Mouse (Mus musculus) natural killer cell, adult 2 months (primary cell): ENCODE results near the gene Zbtb16.

ENCODE experiments used
- DNase-seq, 2 experiments: peaks; one replicate each; pipeline ENCODE4 v3.0.0; 2022; ENCODE audit warnings: low spot score in 2 of 2

Zbtb16 gene

DNA sequence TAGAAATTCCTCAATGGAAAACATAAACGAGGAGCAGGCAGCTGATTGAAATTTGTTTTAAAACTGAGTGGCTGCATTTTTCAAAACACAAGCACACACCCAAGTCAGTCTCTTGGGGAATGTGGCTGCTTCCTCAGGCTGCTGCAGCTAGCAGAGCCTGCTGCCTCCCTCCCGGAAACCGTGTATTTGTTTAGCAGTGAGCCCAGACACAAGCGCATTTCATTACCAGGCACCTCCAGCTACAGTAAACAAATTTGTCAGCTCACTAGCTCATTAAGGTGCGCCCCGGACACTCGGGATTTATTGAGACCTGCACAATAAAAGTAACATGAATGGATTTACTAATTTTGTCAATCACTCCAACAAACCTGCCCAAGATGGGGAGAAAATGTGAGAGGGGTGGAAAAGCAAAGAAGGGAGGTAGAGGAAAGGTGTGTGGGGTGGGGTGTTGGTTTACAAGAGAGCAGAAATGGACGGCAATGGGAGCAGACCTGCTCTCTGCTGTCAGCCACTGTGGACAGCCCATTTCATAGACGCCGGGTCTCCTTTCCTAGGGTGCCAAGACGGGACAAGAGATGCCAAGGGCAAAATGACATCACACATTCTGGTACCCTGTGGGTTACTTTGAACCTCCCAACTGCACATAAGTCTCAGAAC, 161.5 kb downstream of the Zbtb16 start:
- no peak for DNase-seq

DNA sequence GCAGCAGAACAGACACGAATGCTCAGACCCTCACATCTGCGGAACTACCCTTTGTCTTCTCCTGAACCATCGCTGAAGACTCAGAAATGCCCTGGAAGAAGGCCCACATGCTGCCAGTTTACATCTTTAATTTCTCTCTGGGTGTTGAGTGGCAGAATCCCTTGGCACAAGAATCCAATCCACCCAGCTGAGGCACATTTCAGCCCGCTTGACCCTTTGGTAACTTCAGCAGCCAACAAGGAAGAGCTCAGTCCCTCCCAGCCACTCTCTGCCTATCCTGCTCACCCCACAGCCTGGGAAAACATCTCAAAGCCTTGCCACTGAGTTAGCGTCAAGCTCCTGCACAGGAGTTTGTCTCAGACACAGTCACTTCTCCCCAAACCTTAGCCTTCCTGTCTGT, 162.2 kb downstream of the Zbtb16 start:
- DNase-seq: no peak

DNA sequence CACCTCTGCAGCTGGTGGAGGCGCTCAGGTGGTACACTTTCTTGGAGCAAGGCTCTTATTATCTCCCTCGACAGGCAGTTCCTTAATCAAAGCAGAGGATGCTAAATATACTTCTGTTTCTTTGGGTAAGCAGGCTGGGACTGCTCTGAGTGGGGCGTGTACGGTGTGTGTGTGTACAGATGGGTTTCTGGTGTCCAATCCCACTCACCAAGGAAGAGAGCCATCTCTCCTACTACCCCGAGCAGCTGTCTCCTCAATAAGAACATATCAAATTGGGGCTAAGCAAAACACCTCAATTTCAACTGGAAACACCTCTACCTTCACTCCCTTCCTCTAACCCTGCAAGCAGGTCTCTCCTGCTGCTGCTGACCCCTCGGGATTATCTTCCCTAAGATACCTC, 162.8 kb downstream of the Zbtb16 start:
- DNase-seq: no peak

DNA sequence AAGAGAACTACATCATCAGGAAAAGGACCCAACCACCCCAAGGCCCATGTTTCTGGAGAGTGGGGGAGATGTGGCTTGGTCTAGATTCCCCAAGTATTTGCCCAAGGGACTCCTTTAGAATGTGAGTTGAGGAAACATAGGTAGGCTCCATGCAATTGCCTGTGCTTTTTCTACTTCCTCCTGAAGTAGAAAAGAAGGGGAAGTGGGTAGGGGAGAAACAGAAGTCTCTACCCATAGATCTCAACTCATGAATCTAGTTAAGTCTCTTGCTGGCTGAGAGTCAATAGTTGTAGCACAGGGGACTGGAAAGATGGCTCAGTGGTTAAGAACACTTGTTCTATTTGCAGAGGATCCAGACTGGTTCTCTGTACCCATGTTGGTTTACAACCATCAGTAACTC, 164.2 kb downstream of the Zbtb16 start:
- no peak for DNase-seq

DNA sequence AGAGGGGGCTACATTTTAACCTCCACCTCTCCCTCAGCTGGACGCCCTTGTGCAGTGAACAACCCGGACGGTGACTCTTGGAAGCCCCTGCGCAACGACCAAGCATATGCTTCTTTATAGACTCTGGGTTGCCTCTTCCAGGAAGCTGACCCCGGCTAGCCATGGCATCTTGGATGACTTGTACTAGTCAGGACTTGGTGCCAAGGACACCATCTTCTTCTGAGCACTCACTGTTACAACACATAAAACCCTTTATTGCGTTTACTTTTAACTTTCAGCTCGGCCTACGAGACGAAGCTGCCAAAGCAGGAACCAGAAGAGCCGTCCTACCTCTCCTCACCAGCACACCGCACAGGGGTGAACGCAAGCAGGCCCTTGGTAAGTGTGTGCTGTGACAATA, 165.9 kb downstream of the Zbtb16 start:
- DNase-seq: no peak

DNA sequence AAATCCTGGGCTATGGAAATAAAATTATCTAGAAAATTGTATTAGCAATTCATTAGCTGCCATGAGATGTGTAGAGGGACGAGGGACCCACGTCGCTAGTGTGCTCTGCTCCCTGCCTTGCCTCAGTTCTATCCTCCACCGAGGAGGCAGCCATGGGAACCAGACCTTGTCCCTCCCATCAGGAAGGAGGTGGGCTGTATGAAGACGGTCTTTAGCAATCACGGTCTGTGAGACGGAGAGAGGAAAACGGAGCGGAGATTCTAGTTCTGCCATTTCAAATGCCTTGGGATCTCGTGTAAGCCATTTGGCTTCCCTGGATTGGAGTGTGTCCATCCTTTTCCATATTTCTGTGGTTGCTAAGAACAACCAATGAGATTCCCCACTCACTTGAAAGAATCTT, 166.3 kb downstream of the Zbtb16 start:
- no peak for DNase-seq

DNA sequence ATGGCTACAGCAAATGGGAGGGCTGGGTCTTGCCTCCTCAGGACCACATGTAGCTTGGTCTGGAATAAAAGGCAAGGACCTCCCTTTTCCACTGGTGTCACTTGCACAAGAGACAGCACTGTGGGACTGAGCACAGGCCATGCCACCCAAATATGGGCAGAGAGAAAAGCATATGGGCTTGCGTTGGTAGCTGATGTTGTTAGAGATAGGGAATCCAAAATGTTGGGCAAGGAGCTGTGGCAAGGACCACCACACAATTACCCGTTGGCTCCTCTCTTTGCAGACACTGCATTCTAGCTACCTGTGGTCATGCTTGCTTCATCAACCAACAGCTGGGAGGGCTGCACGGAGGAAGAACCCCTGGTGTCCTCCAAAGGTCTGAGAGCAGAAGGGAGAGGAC, 169.3 kb downstream of the Zbtb16 start:
- no peak for DNase-seq

DNA sequence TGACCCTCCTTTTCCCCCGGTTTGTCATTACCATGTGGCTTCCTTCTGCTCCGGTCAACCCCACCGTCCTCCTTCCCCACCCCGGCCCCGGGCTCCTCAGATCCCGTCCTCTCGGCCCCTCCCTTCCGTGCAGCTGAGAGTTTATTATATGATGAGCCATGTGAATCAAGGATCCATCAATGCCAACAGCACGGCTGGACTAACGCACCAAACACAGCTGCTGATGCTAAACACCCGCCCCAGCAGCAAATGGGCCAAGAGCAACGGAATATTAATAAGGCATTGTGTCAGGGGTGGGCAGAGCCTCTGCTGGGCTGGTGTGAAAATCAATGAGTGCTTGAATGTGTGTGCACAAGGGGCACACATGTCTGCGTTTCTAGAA, 173.0 kb downstream of the Zbtb16 start:
- DNase-seq: no peak

DNA sequence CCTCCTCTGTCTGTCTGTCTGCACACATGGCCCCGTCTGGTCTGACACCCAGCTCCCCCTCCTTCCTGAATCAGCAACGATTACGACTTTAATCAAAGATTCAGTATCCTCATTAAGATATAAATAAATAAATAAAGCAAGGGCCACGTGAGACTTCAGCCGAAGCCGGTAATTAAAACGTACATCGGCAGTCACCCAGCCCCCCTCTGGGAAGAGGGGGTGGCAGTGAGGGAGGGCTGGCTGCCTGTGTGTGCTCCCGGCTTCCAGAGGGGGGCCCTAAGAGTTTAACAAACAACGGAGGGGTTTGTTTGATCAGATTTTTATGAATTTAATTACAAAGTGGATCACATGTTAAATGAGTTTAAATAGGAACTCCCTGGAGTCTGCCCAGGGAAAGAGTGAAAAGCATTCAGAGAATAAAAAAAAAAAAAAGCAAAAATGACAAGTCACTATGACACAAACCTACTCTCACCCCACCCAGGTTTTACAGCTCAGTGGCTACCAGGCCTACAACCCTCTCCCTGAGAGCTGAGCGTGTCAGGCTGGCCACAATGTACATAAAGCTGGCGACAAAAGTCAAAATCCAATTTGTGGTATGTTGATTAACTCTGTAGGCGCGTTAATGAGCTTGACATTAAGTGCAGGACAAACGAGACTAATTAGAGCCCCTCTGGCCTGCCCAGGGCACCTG, 173.5 kb downstream of the Zbtb16 start:
- DNase-seq: no peak

DNA sequence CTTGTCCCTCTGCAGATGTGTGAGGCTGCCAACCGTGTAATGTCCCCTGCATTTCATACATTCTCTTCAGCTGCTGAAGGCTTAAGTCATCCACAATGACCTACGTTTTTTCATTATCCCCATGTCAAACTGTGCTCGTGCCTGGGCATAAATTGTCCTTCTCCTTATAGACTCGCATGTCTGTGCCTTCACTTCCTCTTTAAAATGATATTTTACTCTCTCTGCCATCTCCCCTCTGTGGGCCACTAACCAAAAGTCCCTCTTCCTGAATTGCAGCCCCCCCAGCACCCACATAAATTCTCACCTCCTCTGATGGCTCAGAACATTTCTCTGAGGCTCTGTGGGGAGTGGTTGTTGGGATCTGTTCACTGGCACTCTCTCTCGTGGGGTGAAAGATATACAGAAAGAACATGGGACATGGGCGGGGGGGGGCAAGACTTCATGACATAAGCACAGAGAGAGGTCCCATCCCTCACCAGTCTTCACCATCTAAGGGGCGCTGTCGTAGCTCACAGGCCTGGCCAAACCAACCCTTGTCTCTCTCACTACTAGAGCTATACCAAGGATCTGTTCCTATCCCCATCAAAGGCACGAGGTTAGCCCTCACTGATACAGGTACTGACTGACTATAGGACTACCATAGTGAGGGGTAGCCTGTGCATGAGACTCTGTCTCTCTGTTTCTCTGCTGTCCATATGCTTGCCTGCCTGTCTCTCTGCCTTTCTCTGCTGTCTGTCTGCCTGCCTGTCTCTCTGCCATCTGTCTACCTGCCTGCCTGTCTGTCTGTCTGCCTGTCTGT, 174.6 kb downstream of the Zbtb16 start:
- DNase-seq: no peak

DNA sequence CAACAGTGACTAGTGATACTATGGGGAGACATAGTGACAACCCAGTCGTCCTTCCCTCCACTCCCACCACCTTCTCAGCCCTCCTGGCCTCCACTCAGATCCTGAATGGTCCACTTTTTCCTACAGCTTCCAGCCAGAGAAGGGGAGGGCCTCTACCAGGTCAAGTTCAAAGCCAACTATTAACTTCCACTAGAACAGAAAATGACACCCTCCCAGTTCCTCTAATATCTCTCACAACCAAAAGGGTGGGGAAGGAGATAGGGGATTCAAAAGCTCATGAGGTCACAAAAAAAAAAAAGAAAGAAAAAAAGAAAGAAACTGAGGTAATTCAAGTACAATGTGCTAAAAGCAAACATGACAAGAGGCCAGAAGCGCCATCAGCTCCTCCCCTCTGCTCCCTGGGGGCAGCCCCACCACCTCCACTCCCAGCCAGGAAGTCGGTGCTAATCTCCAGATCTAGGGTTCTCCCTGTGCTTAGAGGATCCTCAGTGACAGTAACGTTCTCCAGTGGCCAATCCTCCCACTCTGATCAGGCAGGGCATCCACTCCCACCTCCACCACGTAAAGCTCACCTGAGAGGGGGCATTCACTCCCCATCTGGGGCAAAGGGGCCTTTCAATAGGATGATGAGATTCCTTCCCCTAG, 180.4 kb downstream of the Zbtb16 start:
- no peak for DNase-seq

DNA sequence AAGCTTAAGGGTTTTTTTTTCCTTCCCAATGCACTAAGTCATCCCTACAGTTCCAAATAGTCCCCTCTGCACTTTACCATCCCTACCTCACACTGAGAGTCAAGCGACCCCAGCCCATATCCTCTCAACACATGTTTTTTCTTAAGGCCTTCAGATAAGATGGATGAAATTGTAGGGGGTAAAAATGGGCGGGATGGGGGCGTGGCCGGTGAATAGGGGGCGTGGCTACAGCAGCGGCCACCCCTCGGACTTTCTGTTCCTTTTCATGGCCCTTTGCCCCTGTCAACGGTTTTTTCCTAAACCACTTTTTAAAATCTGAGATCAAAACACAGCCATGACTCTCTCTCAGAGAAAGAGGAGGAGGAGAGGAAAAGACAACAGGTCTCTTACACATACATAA, 181.3 kb downstream of the Zbtb16 start:
- no peak for DNase-seq

DNA sequence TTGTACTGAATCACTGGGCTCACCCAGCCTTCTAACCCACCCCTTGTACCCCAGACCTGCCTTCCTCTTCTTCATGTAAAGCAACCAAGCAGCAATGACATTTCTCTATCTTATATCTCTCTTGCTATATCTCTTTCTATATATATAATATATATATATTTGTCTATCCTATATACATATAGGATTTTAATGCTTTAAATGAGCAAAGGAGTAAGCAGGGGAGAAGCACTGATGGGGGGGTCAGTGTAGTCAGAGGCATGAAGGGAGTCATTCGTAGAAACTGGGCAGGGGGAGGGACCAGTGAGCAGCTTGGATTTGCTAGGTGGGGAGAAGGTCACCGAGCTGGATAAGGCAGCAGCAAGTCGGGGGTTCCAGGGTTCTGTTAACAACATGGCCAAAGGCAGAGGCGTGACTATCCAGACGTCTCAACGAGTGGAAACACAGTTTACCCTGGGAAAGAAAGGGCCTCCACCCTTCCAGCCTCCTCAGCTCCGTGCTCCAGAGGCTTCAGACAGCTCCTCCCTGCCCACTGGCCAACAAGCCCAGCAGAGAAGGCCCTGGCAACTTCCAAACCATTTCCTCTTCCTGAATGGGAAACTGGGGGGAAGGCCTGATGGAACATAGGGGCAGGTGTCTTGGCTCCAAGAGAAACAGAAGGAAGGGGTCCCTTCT, 182.5 kb downstream of the Zbtb16 start:
- no peak for DNase-seq

DNA sequence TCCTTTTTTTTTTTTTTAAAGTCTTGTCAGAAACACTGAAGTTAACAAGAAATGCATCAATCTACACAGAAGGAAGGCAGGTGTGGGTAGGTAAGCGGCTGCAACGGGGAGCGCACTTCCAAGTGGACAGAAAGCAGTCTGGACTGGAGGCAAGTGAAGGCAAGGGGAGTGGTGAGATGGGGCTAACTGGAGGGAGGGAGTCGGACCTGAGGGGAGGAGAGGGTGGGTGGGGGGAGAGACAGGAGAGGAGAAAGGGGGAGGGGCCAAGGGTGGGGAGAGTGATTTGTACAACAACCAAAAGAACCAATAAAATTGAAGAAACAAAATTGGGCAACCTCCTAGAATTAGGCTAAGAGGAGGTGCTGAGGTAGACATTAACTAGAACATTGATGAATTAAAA, 184.0 kb downstream of the Zbtb16 start:
- DNase-seq: no peak

DNA sequence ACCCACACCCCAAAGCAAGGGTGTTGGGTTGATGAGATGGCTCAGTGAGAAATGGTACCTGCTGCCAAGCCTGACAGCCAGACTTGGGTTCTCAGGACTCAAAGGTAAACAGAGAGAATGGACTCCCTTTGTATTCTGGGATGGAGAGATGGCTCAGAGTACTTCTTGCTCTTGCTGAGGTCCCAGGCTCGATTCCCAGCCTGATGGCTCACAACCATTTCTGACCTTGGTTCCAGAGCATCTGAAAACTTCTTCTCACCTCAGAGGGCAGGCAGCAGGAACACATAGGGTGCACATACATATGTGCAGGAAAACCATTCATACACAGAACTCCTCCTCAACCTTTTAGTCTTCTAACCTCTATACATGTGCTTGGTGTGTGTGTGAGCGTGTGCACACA, 185.2 kb downstream of the Zbtb16 start:
- DNase-seq: no peak

DNA sequence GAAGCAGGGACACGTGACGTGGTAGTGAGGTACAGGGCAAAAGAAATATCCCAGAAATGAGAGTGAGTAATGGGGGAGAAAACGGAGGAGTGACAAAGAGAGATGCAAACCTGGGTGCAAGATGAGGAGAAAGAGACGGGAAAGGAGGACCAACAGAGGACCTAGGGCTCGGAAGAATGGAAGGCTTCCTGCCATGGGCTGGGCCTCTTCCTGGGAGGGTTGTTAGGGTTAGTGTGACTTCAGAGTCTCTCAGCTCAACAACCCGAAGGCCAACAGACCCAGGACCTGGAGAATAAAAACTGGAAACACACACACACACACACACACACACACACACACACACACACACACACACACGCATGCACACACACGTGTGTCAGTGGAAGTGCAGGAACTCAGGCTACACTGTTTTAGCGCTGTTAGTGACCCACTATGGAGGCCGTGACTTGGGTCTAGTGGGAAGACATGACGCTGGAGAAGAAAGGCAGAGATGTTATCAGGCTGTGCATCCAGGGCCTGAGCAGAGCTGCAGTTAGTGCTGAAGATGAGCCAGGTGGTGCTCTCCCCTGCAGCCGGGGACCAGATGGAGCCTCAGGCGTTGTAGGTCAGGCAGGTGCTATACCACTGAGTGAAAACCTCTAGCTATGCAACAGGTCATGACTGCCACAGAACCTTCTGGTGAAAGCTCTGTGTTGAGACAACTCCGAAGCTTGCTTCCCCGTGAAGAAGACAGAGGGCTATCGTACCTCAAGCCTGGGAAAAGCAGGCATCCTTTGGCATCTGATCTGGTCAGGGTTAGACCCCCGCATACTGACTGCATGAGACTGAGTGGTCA, 186.0 kb downstream of the Zbtb16 start:
- no peak for DNase-seq

DNA sequence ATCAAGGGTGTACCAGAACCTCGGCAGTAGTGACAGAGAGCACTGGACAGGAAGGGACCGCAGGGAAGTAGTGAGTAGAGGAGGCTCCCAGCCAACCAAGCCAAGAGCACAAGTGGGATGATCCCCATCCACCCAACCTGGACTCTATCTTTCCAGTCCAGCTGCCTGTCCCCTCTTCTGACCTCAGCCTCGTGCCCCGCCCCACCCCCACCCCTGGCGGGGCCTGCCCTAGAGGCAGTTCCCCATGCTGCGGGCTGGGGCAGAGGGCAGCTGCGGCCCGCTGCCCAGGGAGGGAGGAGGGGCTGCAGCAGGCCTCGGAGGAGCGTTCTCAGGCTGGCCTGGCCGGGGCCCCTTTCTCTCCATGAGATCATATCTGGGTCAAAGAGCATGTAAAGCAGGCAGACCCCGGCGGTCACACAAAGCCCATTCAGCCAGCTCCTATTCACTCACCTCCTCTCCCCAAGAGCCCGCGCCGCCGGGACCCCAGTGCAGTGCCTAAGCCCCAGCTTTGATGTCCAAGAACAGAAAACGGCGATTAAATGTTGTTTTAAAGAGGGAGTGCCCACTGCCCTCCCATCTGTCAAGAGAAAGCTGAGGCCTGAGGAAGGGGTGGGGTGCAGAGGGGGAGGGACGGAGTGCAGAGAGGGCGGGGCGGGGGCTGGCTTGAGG, 186.8 kb downstream of the Zbtb16 start:
- no peak for DNase-seq

DNA sequence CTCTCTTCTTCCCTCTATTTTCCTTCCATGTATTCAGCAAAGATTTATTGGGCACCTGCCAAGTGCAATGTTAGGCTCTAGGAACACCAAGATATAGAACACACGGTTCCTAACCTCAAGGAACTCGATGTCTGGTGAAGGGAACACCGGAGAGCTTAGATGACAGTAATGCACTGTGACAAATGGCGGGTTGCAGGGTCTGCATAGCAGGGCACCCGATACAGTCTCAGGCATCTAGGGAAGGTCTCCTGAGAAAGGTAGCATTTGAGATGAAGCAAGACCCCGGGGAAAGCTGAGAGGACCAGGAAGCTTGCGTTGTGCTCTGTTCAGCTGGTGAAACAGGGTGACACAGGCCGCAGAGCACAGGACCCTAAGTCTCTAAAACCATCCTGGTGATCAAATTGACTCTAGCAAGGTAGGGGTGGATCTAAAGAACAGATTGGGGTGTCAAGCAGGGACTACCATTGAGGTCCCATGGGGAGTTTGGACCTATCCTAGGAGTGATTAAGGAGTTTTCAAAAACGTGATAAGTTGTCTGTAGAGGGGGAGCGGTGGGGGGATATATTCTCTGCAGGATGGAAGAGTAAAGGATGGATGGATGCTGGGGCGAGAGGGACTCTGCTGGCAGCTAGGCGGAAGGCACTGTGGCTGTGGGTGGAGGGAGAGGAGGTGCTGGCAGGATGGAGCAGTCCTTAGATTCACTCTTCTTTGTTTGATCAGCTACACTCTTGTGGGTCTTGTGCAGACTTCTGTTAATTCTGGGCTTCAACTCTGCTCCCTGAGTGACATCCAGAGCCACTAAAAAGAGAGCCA, 187.5 kb downstream of the Zbtb16 start:
- DNase-seq: no peak

DNA sequence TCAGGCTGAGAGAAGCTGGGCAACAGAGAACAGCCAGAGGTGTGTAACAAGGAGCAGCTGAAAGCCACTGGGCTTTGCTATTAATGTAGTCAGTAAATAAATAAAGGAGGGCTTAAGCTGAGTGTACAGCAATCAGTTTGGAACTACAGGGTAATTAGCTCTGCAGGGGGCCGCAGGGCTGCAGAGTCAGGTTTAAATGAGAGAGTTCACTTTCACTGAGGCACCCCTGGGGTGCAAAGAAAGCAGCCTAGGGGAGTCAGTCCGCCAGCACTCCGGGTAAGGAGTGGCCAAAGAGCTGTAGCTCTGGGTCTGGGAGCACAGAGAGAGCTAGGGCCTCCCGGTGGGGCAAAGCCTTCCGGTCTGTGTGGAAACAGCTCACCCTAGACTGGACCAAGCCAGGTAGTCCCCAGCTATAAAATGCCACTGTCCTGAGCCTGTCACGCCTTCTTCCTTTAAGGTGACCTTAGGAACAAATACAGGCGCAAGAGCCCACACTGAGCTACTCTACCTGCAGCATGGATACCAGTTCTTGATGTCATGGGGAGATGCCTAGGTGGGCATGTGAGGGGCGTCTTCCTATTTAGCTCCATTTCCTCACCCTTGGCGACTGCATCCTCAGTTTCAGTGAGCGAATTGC, 188.3 kb downstream of the Zbtb16 start:
- no peak for DNase-seq
